In the genomic region with DNA sequence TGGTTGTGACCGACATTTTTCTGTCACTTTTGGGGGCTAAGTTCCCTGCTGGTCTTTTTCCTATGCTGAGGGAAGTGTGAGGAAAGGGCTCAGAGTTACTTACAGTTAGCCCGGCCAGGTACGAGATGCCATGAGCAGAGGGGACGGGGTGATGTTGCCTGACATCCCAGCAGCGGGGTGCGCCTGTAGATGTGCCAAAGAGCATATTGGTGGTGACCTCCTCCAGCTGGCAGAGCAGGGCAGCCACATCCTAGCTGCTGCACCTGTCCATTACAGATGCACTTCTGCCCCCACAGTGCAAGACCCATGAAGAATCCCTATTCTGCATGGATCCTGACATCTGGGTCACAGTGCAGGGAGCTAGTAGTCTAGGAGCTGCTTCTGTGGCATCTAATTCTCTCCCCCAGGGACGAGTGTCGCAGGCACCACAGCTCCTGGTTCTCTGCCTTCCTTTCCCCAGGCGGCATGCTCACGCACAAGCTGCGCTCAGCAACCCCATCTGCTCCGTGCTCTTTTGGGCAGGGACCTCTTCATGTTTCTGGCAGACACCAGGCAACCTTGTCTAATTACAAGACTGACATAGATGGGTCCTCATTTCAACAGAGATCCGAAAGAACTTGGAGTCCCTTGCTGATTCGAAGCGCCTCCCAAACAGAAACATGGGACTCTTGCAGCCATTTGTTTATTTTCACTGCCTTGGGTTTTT, we compare ENCODE assay signal across 21 mouse cellular contexts. TPM values are rescaled to one million over a fixed set of nuclear protein-coding genes. Genes with fewer than 3 reads are reported as not detected.
DNase-seq lines count a peak whose midpoint lies in the region; ATAC-seq and TF ChIP-seq lines count a peak whose summit lies in the region.
"Had no signal": no experiment of that assay in that cellular context is flagged by ENCODE, and none has a peak within 500 bp of the region (broad histone marks: within the 10 kb centered on the region; RNA-seq: fewer than 3 reads in every experiment).

No protein-coding gene starts in this region.

- peak; percentile 65; the same call in 1 of the 2 replicates for ATAC-seq in frontal cortex, adult (ENCODE audit: low TSS enrichment)
- no peak for ATAC-seq in midbrain, postnatal 0 days (ENCODE audit: low FRiP score)
- no peak for ATAC-seq in midbrain, embryonic 14.5 days (ENCODE audit: low FRiP score, low TSS enrichment)
- ATAC-seq: midbrain, embryonic 16.5 days had no signal

- no peak overlapping the region for H3K27ac ChIP-seq in midbrain, postnatal 0 days (ENCODE audit: low read depth, low read length)
- no peak overlapping the region for H3K27ac ChIP-seq in midbrain, embryonic 14.5 days (replicated peaks; ENCODE audit: low read depth, low read length)
- H3K27ac ChIP-seq: embryonic facial prominence, embryonic 12.5 days; heart, embryonic 13.5 days; hindbrain, embryonic 10.5 days; kidney, embryonic 15.5 days; limb, embryonic 13.5 days; macrophage; stomach, embryonic 15.5 days had no signal

- H3K36me3 ChIP-seq in midbrain, postnatal 0 days (ENCODE audit: insufficient read depth, low read length): no peaks in the 10 kb centered on the region
- H3K36me3 ChIP-seq in midbrain, embryonic 14.5 days (ENCODE audit: control insufficient read depth, insufficient read depth, low read length): no peaks in the 10 kb centered on the region
- H3K36me3 ChIP-seq: embryonic facial prominence, embryonic 12.5 days; heart, embryonic 13.5 days; hindbrain, embryonic 10.5 days; kidney, embryonic 15.5 days; limb, embryonic 13.5 days; stomach, embryonic 15.5 days had no signal

- H3K9ac ChIP-seq in midbrain, postnatal 0 days (replicated peaks; ENCODE audit: low read length, poor library complexity, severe bottlenecking): no peak overlapping the region
- H3K9ac ChIP-seq in midbrain, embryonic 14.5 days (replicated peaks; ENCODE audit: low read length): no peak overlapping the region
- H3K9ac ChIP-seq: embryonic facial prominence, embryonic 12.5 days; heart, embryonic 13.5 days; kidney, embryonic 15.5 days; limb, embryonic 13.5 days; stomach, embryonic 15.5 days had no signal

- H3K4me3 ChIP-seq in midbrain, postnatal 0 days (ENCODE audit: low read depth, low read length): no peak overlapping the region
- no peak overlapping the region for H3K4me3 ChIP-seq in midbrain, embryonic 14.5 days (replicated peaks; ENCODE audit: low read depth, low read length)
- H3K4me3 ChIP-seq: embryonic facial prominence, embryonic 12.5 days; heart, embryonic 13.5 days; hindbrain, embryonic 10.5 days; kidney, embryonic 15.5 days; limb, embryonic 13.5 days; stomach, embryonic 15.5 days had no signal

- H3K9me3 ChIP-seq in midbrain, postnatal 0 days (ENCODE audit: low read length): no peaks in the 10 kb centered on the region
- H3K9me3 ChIP-seq in midbrain, embryonic 14.5 days (ENCODE audit: control insufficient read depth, low read length): no peaks in the 10 kb centered on the region
- H3K9me3 ChIP-seq: embryonic facial prominence, embryonic 12.5 days; heart, embryonic 13.5 days; hindbrain, embryonic 10.5 days; kidney, embryonic 15.5 days; limb, embryonic 13.5 days; stomach, embryonic 15.5 days had no signal

- no peak overlapping the region for H3K4me2 ChIP-seq in midbrain, postnatal 0 days (ENCODE audit: low read depth, low read length, poor library complexity, severe bottlenecking)
- no peak overlapping the region for H3K4me2 ChIP-seq in midbrain, embryonic 14.5 days (ENCODE audit: low read length)
- H3K4me2 ChIP-seq: embryonic facial prominence, embryonic 12.5 days; heart, embryonic 13.5 days; kidney, embryonic 15.5 days; limb, embryonic 13.5 days; stomach, embryonic 15.5 days had no signal

- no peaks in the 10 kb centered on the region for H3K27me3 ChIP-seq in midbrain, postnatal 0 days (ENCODE audit: insufficient read depth, low read length)
- H3K27me3 ChIP-seq in midbrain, embryonic 14.5 days (ENCODE audit: control insufficient read depth, insufficient read depth, low read length): no peaks in the 10 kb centered on the region
- H3K27me3 ChIP-seq: embryonic facial prominence, embryonic 12.5 days; heart, embryonic 13.5 days; kidney, embryonic 15.5 days; limb, embryonic 13.5 days; stomach, embryonic 15.5 days had no signal

- H3K4me1 ChIP-seq in midbrain, postnatal 0 days (ENCODE audit: insufficient read depth, low read length): no peaks in the 10 kb centered on the region
- H3K4me1 ChIP-seq in midbrain, embryonic 14.5 days (ENCODE audit: control insufficient read depth, insufficient read depth, low read length): no peaks in the 10 kb centered on the region
- H3K4me1 ChIP-seq: embryonic facial prominence, embryonic 12.5 days; heart, embryonic 13.5 days; kidney, embryonic 15.5 days; stomach, embryonic 15.5 days had no signal

- no peak for TF ChIP-seq CTCF in midbrain, postnatal 0 days (IDR thresholded peaks at IDR 0.05)

- DNase-seq in frontal cortex, postnatal 36 days (ENCODE audit: low spot score in 2 of 2): no peak
- peak; percentile 29 for DNase-seq in midbrain, postnatal 0 days (ENCODE audit: low spot score)
- no peak for DNase-seq in midbrain, embryonic 14.5 days
- peak; percentile 91 to 92 for DNase-seq in cerebellum, postnatal 25 days
- no peak for DNase-seq in adrenal gland, postnatal 14 days
- DNase-seq in adrenal gland, adult (ENCODE audit: inconsistent age in 2 of 2, low spot score in 1 of 2): no peak
- DNase-seq: adrenal gland, adult 8-10 months; B cell, adult 2 months; gastrocnemius, postnatal 25 days; lung, adult 18-20 months; retina, postnatal 1 day; thymus, postnatal 25 days had no signal

- WGBS in midbrain, postnatal 0 days: 80% methylated on average over 15 of the region's 15 CpGs
- WGBS in midbrain, embryonic 14.5 days: 85% methylated on average over 15 of the region's 15 CpGs

RNA-seq across cellular contexts. Expression of gene Il16, which starts 13.4 kb away (rescaled TPM):
- 0.99 and 1.7 TPM in 2 replicates for total RNA-seq in midbrain, postnatal 0 days (2014; rRNA removed)
- polyA plus RNA-seq in midbrain, postnatal 0 days (2015; fragmentation: Nextera tagmentation; extraction: Ambion mirVana): 0.85 and 1.0 TPM in 2 replicates
- 0.43 and 0.70 TPM in 2 replicates for polyA plus RNA-seq in midbrain, embryonic 14.5 days (2014; fragmentation: Nextera tagmentation; extraction: Ambion mirVana)
- 5.7 and 16.0 TPM in 2 replicates for total RNA-seq in adrenal gland, postnatal 14 days (2021)

Comparison
In these comparisons a context has a peak if more than half of its experiments do, and no peak if none do; other contexts are left out.
1. DNase-seq: peak in midbrain, postnatal 0 days (single experiment) and cerebellum, postnatal 25 days (2 of 2); none in frontal cortex, postnatal 36 days (0 of 2), midbrain, embryonic 14.5 days (single experiment), adrenal gland, postnatal 14 days (single experiment) and adrenal gland, adult (0 of 2).